Mouse (Mus musculus): Measurements from ENCODE around the gene Sufu.

GRCm38 (mm10) chr19:46506372-46506717 is 109.6 kb downstream of the Sufu start:
- TF ChIP-seq CTCF (IDR thresholded peaks at IDR 0.05) (no peak), EP300 (IDR thresholded peaks at IDR 0.05; ENCODE audit: insufficient read depth, low read depth, low read length) (no peak)

All from heart, adult 2 months (tissue).